Mouse (Mus musculus): ENCODE measurements at regions not wholly inside any gene's neighbourhood (a gene's known extent, or its start where the extent isn't known, plus 50 kb on each side); places are given as distances from the start of the nearest gene placed in this dataset.

- Histone ChIP-seq H3K4me3 (ENCODE audit: low read depth, low read length) (no peak overlapping the region), H3K4me2 (replicated peaks; ENCODE audit: low read depth) (no peak overlapping the region), H3K36me3 (ENCODE audit: control insufficient read depth, insufficient read depth) (no peaks in the 10 kb centered on the region), H3K9ac (ENCODE audit: low read depth, low read length) (no peak overlapping the region), H3K4me1 (replicated peaks; ENCODE audit: control insufficient read depth, insufficient read depth, low read length) (no peaks in the 10 kb centered on the region), H3K27me3 (replicated peaks; ENCODE audit: control insufficient read depth, insufficient read depth, low read length) (no peaks in the 10 kb centered on the region), H3K27ac (ENCODE audit: low read depth, low read length) (no peak overlapping the region), H3K9me3 (ENCODE audit: control insufficient read depth) (peaks cover 5% of the 10 kb centered on the region; the same call in 1 of the 2 replicates)
- ATAC-seq: no peak
- 73% methylated on average over 7 of the region's 7 CpGs for WGBS
- no peak for TF ChIP-seq CTCF (IDR thresholded peaks at IDR 0.05; ENCODE audit: low read depth)
These were observed 195.0 kb upstream of the Pde3a start for GRCm38 (mm10) chr6:141054026-141054425.

DNA sequence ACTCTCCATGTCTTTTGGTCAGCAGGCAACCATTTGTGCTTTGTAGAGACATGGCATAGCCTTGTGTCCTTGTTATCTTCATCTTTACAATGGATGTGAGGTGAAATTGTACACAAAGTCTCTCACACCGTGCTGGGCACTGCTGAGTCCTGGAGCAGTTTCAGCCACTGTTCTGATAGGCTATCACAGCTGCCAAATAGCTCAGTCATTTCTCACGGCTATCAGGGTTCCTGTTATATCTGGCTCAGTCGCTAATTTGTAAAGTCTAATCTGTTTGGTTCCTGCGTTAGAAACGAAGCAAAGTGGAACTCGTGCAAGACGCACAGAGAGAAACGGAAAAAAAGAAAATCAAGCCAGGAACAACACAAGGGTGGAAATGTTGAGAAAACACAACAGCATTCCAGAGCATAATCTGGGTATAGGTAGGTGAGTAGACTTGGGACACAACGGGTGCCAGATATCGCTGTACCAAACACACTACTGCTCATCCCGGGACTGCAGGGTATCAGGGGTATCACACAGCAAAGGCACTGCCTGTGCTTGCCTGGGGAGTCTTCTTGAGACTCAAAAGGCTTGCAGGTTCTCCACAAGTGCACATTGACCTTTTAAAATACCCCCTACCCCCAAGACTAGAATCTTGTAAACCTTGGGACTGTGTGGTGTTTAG lies 189.7 kb upstream of the Pde3a start:
- Histone ChIP-seq H3K4me2 (replicated peaks; ENCODE audit: low read depth) (no peak overlapping the region), H3K9ac (ENCODE audit: low read depth, low read length) (no peak overlapping the region), H3K9me3 (ENCODE audit: control insufficient read depth) (peaks cover 5% of the 10 kb centered on the region; the same call in 1 of the 2 replicates), H3K27me3 (replicated peaks; ENCODE audit: control insufficient read depth, insufficient read depth, low read length) (no peaks in the 10 kb centered on the region), H3K27ac (ENCODE audit: low read depth, low read length) (no peak overlapping the region), H3K4me3 (ENCODE audit: low read depth, low read length) (no peak overlapping the region), H3K36me3 (ENCODE audit: control insufficient read depth, insufficient read depth) (no peaks in the 10 kb centered on the region), H3K4me1 (replicated peaks; ENCODE audit: control insufficient read depth, insufficient read depth, low read length) (no peaks in the 10 kb centered on the region)
- ATAC-seq: no peak
- TF ChIP-seq CTCF (IDR thresholded peaks at IDR 0.05; ENCODE audit: low read depth): no peak
- 91% methylated on average over 11 of the region's 11 CpGs for WGBS

DNA sequence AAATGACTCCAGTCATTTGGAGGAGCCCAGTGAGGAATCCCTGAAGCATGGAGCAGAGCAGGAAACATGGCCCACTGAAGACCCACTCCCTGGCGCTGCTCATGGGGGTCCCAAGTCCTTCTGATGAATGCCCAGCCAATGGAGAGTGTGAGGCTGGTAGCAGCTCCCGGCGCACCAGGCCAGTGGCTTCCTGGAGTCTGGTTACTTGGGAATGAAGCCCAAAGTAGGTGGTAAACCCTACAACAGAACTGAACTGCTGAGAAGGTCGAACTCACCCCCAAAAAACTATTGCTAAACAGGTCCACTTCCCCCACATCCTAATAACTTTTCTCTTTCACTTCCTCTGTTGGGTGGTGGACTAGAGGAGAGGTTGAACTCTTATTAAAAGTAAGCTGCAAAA lies 183.3 kb upstream of the Pde3a start:
- H3K27me3 ChIP-seq (replicated peaks; ENCODE audit: control insufficient read depth, insufficient read depth, low read length): no peaks in the 10 kb centered on the region
- no peaks in the 10 kb centered on the region for H3K9me3 ChIP-seq (ENCODE audit: control insufficient read depth)
- WGBS: 86% methylated on average over 4 of the region's 4 CpGs
- no peaks in the 10 kb centered on the region for H3K4me1 ChIP-seq (replicated peaks; ENCODE audit: control insufficient read depth, insufficient read depth, low read length)
- no peak overlapping the region for H3K9ac ChIP-seq (ENCODE audit: low read depth, low read length)
- H3K4me3 ChIP-seq (ENCODE audit: low read depth, low read length): no peak overlapping the region
- no peak overlapping the region for H3K27ac ChIP-seq (ENCODE audit: low read depth, low read length)
- no peak for ATAC-seq
- H3K4me2 ChIP-seq (replicated peaks; ENCODE audit: low read depth): no peak overlapping the region
- no peaks in the 10 kb centered on the region for H3K36me3 ChIP-seq (ENCODE audit: control insufficient read depth, insufficient read depth)
- TF ChIP-seq CTCF (IDR thresholded peaks at IDR 0.05; ENCODE audit: low read depth): no peak

DNA sequence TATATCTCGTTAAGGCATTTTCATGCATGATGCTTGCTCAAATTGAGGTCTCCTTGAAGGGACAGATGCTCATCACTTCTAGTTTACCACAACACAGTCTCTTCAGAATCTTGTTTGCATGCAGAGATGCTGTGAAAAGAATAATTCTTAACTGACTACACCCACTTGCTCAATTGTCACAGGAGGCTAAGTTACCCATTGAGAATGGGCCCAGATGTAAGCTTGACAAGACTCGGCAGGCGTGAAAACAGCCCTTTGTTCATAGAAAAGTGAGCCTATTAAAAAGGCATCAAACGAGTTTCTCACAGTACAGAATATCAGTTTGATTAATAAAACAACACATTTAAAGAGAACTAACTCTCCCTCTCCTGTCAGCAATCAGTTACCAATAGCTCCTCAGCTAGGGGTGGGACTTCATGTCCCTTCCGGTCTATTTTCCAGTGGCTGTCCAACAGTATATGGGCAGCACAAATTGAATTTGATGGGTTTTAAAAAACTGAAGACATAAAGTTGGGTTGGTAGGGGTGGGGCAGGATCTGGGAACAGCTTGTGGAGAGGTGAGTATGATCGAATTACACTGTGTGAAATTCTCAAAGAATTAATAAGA lies 180.1 kb upstream of the Pde3a start:
- no peak for ATAC-seq
- 90% methylated on average over 6 of the region's 6 CpGs for WGBS
- TF ChIP-seq CTCF (IDR thresholded peaks at IDR 0.05; ENCODE audit: low read depth): no peak

GRCm38 (mm10) chr6:141069896-141070295 lies 179.2 kb upstream of the Pde3a start:
- no peak for ATAC-seq
- H3K9ac ChIP-seq (ENCODE audit: low read depth, low read length): no peak overlapping the region
- 84% methylated on average over 6 of the region's 6 CpGs for WGBS
- H3K4me2 ChIP-seq (replicated peaks; ENCODE audit: low read depth): no peak overlapping the region
- H3K9me3 ChIP-seq (ENCODE audit: control insufficient read depth): no peaks in the 10 kb centered on the region
- H3K36me3 ChIP-seq (ENCODE audit: control insufficient read depth, insufficient read depth): no peaks in the 10 kb centered on the region
- H3K27ac ChIP-seq (ENCODE audit: low read depth, low read length): no peak overlapping the region
- H3K4me3 ChIP-seq (ENCODE audit: low read depth, low read length): no peak overlapping the region
- H3K27me3 ChIP-seq (replicated peaks; ENCODE audit: control insufficient read depth, insufficient read depth, low read length): no peaks in the 10 kb centered on the region
- TF ChIP-seq CTCF (IDR thresholded peaks at IDR 0.05; ENCODE audit: low read depth): no peak
- no peaks in the 10 kb centered on the region for H3K4me1 ChIP-seq (replicated peaks; ENCODE audit: control insufficient read depth, insufficient read depth, low read length)

More for the DNA sequence above, 180.1 kb upstream of the Pde3a start:
- H3K4me1 ChIP-seq (replicated peaks; ENCODE audit: control insufficient read depth, insufficient read depth, low read length): no peaks in the 10 kb centered on the region
- H3K9me3 ChIP-seq (ENCODE audit: control insufficient read depth): no peaks in the 10 kb centered on the region
- H3K36me3 ChIP-seq (ENCODE audit: control insufficient read depth, insufficient read depth): no peaks in the 10 kb centered on the region
- no peaks in the 10 kb centered on the region for H3K27me3 ChIP-seq (replicated peaks; ENCODE audit: control insufficient read depth, insufficient read depth, low read length)
- H3K9ac ChIP-seq (ENCODE audit: low read depth, low read length): no peak overlapping the region
- no peak overlapping the region for H3K4me2 ChIP-seq (replicated peaks; ENCODE audit: low read depth)
- H3K27ac ChIP-seq (ENCODE audit: low read depth, low read length): no peak overlapping the region
- no peak overlapping the region for H3K4me3 ChIP-seq (ENCODE audit: low read depth, low read length)

GRCm38 (mm10) chr6:141071507-141071906 lies 177.6 kb upstream of the Pde3a start:
- ATAC-seq: no peak
- H3K27me3 ChIP-seq (replicated peaks; ENCODE audit: control insufficient read depth, insufficient read depth, low read length): no peaks in the 10 kb centered on the region
- H3K36me3 ChIP-seq (ENCODE audit: control insufficient read depth, insufficient read depth): no peaks in the 10 kb centered on the region
- no peak overlapping the region for H3K4me3 ChIP-seq (ENCODE audit: low read depth, low read length)
- no peak for TF ChIP-seq CTCF (IDR thresholded peaks at IDR 0.05; ENCODE audit: low read depth)
- no peak overlapping the region for H3K27ac ChIP-seq (ENCODE audit: low read depth, low read length)
- no peak overlapping the region for H3K9ac ChIP-seq (ENCODE audit: low read depth, low read length)
- 77% methylated on average over 2 of the region's 2 CpGs for WGBS
- no peaks in the 10 kb centered on the region for H3K9me3 ChIP-seq (ENCODE audit: control insufficient read depth)
- H3K4me1 ChIP-seq (replicated peaks; ENCODE audit: control insufficient read depth, insufficient read depth, low read length): no peaks in the 10 kb centered on the region
- no peak overlapping the region for H3K4me2 ChIP-seq (replicated peaks; ENCODE audit: low read depth)
